ENCODE assay signal across 13 mouse cellular contexts in genomic region chr15:93529831-93530702, GRCm38 (mm10).
A peak's percentile ranks its signal among the peaks of the same experiment; 100 is the strongest.
DNase-seq lines count a peak whose midpoint lies in the region; ATAC-seq lines count a peak whose summit lies in the region.
"Had no signal": no experiment of that assay in that cellular context is flagged by ENCODE, and none has a peak within 500 bp of the region (broad histone marks: within the 10 kb centered on the region; RNA-seq: fewer than 3 reads in every experiment).

No protein-coding gene starts in this region.

- H3K4me3 ChIP-seq in lung, embryonic 15.5 days, result no peak overlapping the region
- no peak overlapping the region for H3K4me3 ChIP-seq in intestine, embryonic 15.5 days (replicated peaks)
- H3K4me3 ChIP-seq in stomach, embryonic 14.5 days (ENCODE audit: low read depth, low read length), result no peak overlapping the region
- H3K4me3 ChIP-seq: embryonic facial prominence, embryonic 10.5 days; forebrain, embryonic 12.5 days; limb, embryonic 15.5 days; myocyte had no signal

- H3K9me3 ChIP-seq in lung, embryonic 15.5 days, result no peaks in the 10 kb centered on the region
- no peaks in the 10 kb centered on the region for H3K9me3 ChIP-seq in intestine, embryonic 15.5 days
- no peaks in the 10 kb centered on the region for H3K9me3 ChIP-seq in stomach, embryonic 14.5 days (ENCODE audit: control insufficient read depth, low read depth, low read length)
- H3K9me3 ChIP-seq: embryonic facial prominence, embryonic 10.5 days; forebrain, embryonic 12.5 days; limb, embryonic 15.5 days had no signal

- ATAC-seq in lung, embryonic 15.5 days (ENCODE audit: borderline replicate concordance, extremely low read depth, low FRiP score, low TSS enrichment), result no peak
- peak; percentile 58 for ATAC-seq in intestine, embryonic 15.5 days
- no peak for ATAC-seq in stomach, embryonic 14.5 days (ENCODE audit: insufficient number of reproducible peaks, insufficient read depth, low FRiP score, low read depth)
- ATAC-seq in cerebellum, adult (ENCODE audit: insufficient number of reproducible peaks, low FRiP score, low TSS enrichment), result no peak

- peak; percentile 6 to 27 for DNase-seq in heart, adult 9 months (ENCODE audit: low spot score in 2 of 2)
- no peak for DNase-seq in heart, adult 8-10 months (ENCODE audit: low spot score)
- DNase-seq in lung, adult 18-20 months, result no peak
- no peak for DNase-seq in adrenal gland, adult 8-10 months
- DNase-seq: thymus, adult 18-20 months had no signal

- peaks cover 34% of the 10 kb centered on the region for H3K4me1 ChIP-seq in lung, embryonic 15.5 days
- peaks cover 22% of the 10 kb centered on the region for H3K4me1 ChIP-seq in intestine, embryonic 15.5 days (replicated peaks)
- H3K4me1 ChIP-seq in stomach, embryonic 14.5 days (ENCODE audit: control insufficient read depth, insufficient read depth, low read length), result peaks cover 19% of the 10 kb centered on the region; the same call in 1 of the 2 replicates
- H3K4me1 ChIP-seq: forebrain, embryonic 12.5 days had no signal

- peak overlapping the region; percentile 23; the same call in 1 of the 2 replicates for H3K27ac ChIP-seq in lung, embryonic 15.5 days
- no peak overlapping the region for H3K27ac ChIP-seq in intestine, embryonic 15.5 days
- peak overlapping the region; percentile 58; the same call in 1 of the 2 replicates for H3K27ac ChIP-seq in stomach, embryonic 14.5 days (ENCODE audit: low read length)
- H3K27ac ChIP-seq: embryonic facial prominence, embryonic 10.5 days; forebrain, embryonic 12.5 days; limb, embryonic 15.5 days had no signal

- H3K27me3 ChIP-seq in lung, embryonic 15.5 days, result no peaks in the 10 kb centered on the region
- H3K27me3 ChIP-seq in intestine, embryonic 15.5 days (replicated peaks), result no peaks in the 10 kb centered on the region
- no peaks in the 10 kb centered on the region for H3K27me3 ChIP-seq in stomach, embryonic 14.5 days (ENCODE audit: control insufficient read depth, insufficient read depth, low read length)
- H3K27me3 ChIP-seq: forebrain, embryonic 12.5 days; limb, embryonic 15.5 days had no signal

- H3K36me3 ChIP-seq in lung, embryonic 15.5 days, result no peaks in the 10 kb centered on the region
- H3K36me3 ChIP-seq in intestine, embryonic 15.5 days, result no peaks in the 10 kb centered on the region
- H3K36me3 ChIP-seq in stomach, embryonic 14.5 days (ENCODE audit: control insufficient read depth, insufficient read depth, low read length), result no peaks in the 10 kb centered on the region
- H3K36me3 ChIP-seq: embryonic facial prominence, embryonic 10.5 days; forebrain, embryonic 12.5 days; limb, embryonic 15.5 days had no signal

- H3K9ac ChIP-seq in lung, embryonic 15.5 days, result no peak overlapping the region
- no peak overlapping the region for H3K9ac ChIP-seq in intestine, embryonic 15.5 days
- H3K9ac ChIP-seq in stomach, embryonic 14.5 days (replicated peaks; ENCODE audit: low read depth, low read length), result no peak overlapping the region
- H3K9ac ChIP-seq: forebrain, embryonic 12.5 days; limb, embryonic 15.5 days had no signal

- 16% methylated on average over 12 of the region's 12 CpGs for WGBS in lung, embryonic 15.5 days
- WGBS in intestine, embryonic 15.5 days, result 24% methylated on average over 12 of the region's 12 CpGs
- WGBS in stomach, embryonic 14.5 days, result 15% methylated on average over 12 of the region's 12 CpGs

- H3K4me2 ChIP-seq in lung, embryonic 15.5 days, result no peak overlapping the region
- H3K4me2 ChIP-seq in intestine, embryonic 15.5 days (replicated peaks), result no peak overlapping the region
- no peak overlapping the region for H3K4me2 ChIP-seq in stomach, embryonic 14.5 days (replicated peaks; ENCODE audit: low read depth, low read length)
- H3K4me2 ChIP-seq: forebrain, embryonic 12.5 days; limb, embryonic 15.5 days had no signal

Comparison
In these comparisons a context has a peak if more than half of its experiments do, and no peak if none do; other contexts are left out.
1. DNase-seq: peak in heart, adult 9 months (2 of 2); none in heart, adult 8-10 months (single experiment), lung, adult 18-20 months (0 of 2) and adrenal gland, adult 8-10 months (single experiment).